Mouse (Mus musculus) mouse trophoblast stem cell (cell line): ENCODE results near the gene Prss33.
"Not testable (repeated sequence)": the region's sequence is repeated elsewhere in the genome, so short reads cannot be mapped to it uniquely, and the experiment has no call there.

Experiments
- in situ Hi-C, 2 experiments: fragments of 300-500 bp; cut with MseI, MboI; formaldehyde crosslinking; loops; 2 replicates in 1 of 2; 3 replicates in 1 of 2; pipeline ENCODE4 v1.15.1; 2025

Gene Prss33

DNA sequence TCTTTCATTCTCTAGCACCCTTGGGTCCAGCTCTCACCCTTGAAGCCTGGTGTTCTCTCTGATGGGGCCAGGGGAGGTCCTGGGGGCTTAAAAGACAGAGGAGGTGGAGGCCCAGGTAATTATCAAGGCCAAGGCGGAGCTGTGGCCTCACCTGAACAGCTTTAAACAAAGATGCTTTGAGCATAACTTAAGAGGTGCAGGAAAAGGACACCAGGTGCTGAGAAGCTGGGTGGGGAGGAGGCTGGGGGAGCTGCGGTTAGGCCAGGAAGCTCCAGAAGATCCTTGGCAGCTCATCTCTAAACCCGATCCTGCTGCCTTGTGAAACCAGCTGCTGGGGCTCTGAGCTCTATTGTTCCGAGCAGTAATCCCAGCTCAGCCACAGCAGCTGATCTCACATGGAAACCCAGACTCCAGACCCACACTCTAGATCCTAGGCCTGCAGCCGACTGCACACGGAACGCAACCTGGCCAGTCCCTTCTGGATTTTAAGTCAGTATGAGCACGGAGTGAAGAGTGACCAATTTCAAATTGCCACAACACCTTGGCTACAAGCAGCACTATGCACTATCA lies at the start of gene Prss33:
Gene Prss33, minus strand, starts transcription at position 51 of the 570 bp plus-strand sequence.
- in situ Hi-C loops: no loop called here

DNA sequence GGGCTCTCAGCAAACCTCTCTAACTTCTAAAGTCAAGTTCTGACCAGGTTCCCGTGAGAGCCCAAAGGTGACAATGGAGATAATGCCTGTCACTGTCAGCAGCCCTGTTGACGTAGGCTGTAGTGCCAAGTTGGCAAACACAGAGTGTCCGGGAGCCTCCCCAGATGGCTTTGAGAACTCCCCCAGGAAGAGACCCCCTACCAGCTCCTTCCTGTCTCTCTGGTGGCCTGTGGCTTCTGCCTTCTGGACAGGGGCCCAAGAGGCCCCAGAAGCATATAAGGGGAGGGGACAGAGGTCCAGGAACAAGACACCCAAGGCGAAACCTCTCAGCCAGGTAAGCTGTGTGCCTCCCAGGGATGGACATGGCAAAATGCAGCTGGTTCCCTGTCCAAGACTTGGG lies 44.7 kb upstream of the Prss33 start, which contains the start of the genes Dcpp1 and Dcpp2:
Gene Dcpp1, plus strand, starts transcription at position 301 of the 400 bp plus-strand sequence.
Gene Dcpp2, plus strand, starts transcription at position 305 of the 400 bp plus-strand sequence.
- in situ Hi-C loops: not testable (repeated sequence)

DNA sequence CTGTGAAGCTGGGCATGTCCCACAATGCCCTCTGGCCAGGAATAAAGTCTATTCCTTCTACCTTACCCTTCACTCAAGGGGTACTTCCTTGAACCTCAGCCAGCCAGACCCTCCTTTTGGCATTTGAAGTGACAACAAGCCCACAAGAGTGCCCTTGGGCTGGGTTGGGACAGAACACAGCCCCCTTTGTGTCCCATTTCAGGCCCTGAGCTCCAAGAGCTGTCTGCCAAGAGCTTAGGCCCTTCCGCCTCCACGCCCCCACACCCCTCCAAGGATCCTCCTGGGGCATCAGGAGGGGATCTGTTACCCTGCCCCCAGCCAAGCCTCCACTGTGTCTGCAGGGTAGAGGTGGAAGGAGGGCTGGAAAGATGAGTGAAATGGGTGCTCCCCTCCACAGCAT lies 41.3 kb upstream of the Prss33 start:
- in situ Hi-C loops: no loop called here

DNA sequence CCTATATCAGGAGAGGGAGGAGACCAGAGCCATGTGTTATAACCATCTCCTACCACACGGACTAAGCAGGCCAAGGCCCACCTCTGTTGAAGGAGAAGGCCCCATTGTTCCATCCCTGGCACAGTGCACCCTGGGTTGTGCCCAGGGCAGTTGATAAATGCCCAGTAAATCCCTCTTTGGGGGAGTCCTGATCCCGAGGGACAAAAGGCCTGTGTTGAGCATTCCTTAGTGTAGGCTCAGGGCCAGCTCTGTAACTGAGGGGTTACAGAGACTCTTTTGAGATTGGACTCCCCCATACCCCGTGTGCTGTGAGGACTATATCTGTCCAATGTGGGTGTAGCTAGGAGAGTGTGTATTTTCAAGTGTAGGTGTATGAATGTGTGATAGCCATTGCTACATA lies 40.9 kb upstream of the Prss33 start:
- in situ Hi-C loops: no loop called here

DNA sequence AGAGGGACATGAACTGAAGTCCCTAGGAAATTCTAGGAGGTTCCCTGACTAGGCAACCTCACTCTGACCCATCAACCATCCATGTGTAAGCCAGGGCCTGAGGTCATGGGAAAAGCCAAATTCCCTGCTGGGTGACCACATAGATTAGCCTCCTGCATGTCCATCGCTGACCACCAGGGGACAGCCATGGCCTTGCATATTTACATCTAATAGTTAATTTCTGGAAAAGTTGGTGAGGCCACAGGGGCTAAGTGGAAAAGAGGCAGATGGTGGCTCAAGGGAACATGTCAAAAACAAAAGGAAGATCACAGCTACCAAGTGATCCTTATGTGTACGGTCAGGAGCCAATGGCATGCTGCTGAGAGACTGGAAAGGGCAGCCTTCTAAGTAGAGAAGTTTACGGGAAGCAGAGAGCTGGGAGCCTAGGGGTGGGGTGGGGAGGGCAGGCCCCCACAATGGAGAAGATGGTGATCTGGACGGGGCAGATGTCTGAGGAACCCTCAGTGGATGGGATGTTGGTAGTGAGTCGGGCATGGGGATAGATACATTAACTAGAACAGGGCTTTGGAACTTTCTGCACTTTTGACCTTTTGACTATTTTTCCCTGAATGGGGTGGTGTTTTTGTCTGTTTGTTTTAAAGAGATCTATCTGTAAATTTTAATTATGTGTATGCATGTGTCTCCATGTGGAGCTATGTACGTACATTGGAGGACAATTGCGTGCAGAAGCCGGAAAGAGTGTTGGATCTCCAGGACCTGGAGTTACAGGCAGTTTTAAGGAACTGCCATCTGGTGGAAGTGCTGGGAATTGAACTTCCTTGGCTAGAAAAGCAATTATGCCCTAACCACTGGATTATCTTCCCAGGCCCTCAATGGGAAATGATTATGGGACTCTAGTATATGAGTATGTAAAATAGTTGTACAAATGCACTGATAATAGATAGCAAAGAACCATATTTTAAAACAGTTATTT lies 38.3 kb upstream of the Prss33 start:
- in situ Hi-C loops: no loop called here

DNA sequence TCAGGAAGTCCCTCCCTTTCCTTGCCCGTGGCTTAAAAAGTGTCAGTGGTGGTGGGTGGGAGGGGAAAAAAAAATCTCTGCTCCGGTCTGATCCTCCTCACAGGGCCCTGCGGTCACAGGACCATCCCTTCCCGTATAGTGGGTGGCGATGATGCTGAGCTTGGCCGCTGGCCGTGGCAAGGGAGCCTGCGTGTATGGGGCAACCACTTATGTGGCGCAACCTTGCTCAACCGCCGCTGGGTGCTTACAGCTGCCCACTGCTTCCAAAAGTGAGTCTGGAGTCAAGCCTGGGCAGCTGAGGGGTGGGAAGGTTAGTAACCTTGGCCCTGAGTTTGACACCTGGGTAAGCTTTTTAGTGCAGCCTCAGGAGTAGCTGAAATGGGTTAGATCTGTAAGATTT lies 32.7 kb upstream of the Prss33 start:
- in situ Hi-C loops: loop anchor here in 1 of 2 experiments (5.0 kb wide), 1 partner anchor 94 kb away; no protein-coding TSS in a partner anchor

DNA sequence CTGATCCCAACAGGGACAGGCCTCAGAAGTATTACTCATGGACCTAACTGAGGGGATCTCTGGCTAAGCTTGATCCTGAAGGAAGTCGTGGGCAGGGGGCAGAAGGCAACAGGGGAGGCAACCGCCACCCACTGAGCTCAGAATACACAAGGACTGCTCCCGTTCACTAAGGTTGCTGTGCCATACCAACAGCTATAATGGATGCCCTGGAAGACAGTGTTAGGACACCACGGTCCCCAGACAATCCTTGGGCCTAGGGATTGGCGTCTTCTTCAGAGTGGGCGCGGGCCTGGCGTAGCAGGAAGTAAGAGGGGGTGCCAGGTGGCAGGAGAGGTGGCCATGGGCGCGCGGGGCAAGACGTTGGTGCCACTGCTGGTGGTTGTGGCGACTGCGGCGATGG lies 31.9 kb upstream of the Prss33 start, which contains the start of gene Prss21:
Gene Prss21, plus strand, starts transcription at position 301 of the 400 bp plus-strand sequence.
- in situ Hi-C loops: loop anchor here in 1 of 2 experiments (5.0 kb wide), 1 partner anchor 95 kb away; no protein-coding TSS in a partner anchor

DNA sequence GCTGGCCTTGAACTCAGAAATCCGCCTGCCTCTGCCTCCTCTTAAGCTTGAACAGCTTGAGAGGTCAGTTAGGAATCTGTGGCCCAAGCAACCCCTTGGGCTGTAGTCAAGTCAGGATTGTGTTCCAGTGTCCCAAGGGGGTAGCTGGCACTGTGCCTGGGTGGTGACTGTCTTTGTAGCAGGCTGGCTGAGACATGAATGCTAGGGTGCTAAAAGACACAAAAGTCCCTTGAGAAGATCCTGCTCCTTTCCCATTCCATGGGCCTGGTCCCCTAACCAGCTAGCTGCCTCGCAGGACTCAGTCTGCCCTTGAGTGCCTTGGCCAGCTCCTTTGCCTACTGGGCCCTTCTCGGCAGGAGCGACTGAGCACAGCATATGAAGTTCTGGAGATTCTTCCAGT lies 27.1 kb upstream of the Prss33 start:
- in situ Hi-C loops: no loop called here

DNA sequence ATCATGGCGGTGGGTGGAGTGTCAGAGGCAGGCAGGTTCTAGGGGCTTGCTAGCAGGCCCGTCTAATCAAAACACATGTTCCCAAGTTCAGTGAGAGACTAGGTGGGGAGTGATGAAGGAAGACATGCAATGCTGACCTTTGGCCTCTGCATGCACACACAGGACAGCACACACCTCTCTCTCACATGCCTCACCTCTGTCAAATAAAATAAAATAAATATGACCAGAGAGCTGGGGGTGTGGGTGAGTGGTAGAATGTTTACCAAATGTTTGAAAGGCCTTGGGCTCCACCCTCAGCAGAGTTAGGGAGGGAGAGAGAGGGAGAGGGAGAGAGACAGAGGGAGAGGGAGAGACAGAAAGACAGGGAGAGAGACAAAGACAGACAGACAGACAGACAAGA lies 22.1 kb upstream of the Prss33 start:
- in situ Hi-C loops: loop anchor here in 1 of 2 experiments (5.0 kb wide), 1 partner anchor 104 kb away; no protein-coding TSS in a partner anchor

DNA sequence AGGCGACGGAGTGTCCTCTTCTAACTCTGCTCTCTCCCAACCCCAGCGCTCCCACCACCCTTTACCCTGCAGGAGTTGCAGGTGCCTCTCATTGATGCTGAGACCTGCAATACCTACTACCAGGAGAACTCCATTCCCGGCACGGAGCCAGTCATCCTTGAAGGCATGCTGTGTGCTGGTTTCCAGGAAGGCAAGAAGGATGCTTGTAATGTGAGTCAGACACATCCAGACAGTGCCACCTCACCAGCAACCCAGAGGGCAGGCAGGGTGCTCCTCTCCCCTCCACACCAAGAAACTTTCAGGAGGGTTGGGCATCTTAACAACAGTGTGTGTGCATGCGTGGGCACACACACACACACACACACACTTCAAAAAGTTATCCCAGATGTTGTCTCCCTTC lies 21.3 kb upstream of the Prss33 start:
- in situ Hi-C loops: loop anchor here in 1 of 2 experiments (5.0 kb wide), 1 partner anchor 105 kb away; no protein-coding TSS in a partner anchor

DNA sequence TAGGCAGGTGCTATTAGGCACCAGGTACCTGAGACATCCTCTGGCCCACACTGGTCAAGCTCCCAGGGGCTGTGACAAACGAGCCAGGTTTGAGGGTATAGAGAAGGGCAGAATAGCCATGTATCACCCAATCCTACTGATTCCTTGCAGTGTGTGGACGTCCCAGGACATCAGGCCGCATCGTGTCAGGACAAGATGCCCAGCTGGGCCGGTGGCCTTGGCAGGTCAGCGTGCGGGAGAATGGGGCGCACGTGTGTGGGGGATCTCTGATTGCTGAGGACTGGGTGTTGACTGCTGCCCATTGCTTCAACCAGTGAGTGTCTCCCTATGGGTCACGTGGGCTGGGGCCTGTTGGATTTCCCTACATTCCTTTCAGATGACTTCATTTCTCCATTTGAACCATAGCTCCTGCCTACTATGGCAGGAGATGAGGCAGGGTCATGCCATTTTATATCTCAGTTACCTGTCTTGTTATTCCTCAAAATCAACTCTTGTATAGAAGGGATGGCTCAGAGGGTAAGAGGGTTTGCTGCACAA lies 18.4 kb upstream of the Prss33 start:
- in situ Hi-C loops: no loop called here

DNA sequence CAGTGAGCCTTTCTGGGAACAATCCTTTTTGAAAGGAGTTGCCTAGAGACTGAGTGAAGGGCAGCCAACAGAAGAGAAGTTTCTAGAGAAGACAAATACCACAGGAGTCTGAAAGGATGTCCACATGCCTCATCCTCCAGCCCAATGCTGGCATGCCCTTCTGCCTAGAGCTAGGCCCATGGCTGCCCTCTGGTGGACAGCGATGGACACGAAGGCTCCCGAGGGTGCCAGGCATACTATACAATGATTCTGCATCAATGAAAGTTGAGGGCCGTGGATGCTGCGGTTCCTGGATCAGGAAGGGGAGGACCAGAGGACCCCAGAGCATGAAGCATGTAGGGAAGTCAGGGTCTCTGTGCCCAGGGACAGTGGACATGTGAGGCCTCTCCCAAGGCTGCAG lies 17.4 kb upstream of the Prss33 start:
- in situ Hi-C loops: no loop called here

DNA sequence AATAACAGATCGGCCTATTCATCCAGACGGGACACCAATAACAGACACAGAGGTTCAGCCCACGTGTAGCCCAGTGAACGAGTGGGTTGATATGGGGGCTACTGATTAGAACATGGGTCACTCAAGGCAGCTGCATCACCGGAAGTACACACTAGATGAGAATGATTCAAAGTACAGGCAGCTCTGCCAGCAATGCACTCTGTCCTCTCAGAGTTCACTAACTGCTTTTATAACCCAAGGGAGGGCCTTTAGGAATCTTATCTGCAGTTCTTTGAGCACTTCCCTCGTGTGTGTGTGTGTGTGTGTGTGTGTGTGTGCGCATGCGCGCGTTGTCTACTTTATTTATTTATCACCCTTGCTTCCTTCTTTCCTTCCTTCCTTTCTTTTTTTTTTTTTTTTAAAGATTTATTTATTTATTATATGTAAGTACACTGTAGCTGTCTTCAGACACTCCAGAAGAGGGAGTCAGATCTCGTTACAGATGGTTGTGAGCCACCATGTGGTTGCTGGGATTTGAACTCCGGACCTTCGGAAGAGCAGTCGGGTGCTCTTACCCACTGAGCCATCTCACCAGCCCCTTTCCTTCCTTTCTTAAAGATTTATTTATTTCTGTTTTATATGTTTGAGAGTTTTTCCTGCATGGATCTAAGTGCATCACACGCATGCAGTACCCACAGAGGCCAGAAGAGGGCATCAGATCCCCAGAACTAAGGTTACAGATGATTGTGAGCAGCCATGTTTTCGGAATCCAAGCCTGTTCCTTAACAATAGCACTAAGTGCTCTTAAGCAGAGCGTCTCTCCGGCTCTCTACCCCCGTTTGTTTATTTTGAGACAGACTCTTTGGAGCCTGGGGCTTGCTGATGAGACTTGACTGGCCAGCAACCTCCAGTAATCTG lies 15.2 kb upstream of the Prss33 start:
- in situ Hi-C loops: no loop called here

DNA sequence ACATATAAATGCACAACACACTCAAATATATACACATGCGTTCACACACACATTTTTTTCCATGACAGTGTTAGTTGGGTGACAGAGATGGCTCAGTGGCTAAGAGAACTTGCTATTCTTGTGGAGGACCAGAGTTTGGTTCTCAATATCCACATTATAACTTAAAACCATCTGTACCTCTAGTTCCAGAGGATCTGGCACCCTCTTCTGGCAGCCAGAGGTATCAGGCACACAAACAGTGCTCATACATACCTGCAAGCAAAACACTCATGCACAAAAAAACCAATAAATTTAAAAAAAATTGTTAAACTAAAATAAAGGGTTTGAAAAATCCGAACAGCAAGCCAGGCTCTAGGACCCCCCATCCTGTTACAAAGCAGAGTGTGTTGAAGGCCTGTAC lies 14.2 kb upstream of the Prss33 start:
- in situ Hi-C loops: no loop called here

DNA sequence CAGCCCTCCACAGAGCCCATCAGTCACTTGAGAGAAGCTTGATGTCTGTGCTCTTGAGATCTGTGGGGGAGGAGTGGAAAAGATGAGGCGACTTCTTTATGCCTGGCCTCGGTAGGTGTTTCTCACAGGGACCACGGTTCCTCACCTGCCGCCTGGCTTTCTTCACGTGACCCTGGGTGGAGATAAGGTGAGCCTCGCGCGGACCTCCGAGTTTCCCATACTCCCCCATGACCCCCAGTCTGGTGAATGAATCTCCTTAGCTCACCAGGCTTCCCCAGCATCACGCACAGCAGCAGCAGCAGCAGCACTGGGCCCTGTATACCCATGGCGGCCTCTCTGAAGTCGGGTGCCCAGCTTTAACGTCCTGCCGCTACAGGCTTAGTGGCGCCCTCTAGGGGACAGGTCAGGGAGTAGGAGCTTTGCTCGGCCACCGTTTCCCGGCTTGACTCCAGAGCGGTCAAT lies 8.0 kb upstream of the Prss33 start, which contains the start of the genes Prss32 and Prss41:
Gene Prss32, plus strand, starts transcription at position 44 of the 462 bp plus-strand sequence.
Gene Prss41, minus strand, starts transcription at position 361 of the 462 bp plus-strand sequence.
- in situ Hi-C loops: no loop called here

DNA sequence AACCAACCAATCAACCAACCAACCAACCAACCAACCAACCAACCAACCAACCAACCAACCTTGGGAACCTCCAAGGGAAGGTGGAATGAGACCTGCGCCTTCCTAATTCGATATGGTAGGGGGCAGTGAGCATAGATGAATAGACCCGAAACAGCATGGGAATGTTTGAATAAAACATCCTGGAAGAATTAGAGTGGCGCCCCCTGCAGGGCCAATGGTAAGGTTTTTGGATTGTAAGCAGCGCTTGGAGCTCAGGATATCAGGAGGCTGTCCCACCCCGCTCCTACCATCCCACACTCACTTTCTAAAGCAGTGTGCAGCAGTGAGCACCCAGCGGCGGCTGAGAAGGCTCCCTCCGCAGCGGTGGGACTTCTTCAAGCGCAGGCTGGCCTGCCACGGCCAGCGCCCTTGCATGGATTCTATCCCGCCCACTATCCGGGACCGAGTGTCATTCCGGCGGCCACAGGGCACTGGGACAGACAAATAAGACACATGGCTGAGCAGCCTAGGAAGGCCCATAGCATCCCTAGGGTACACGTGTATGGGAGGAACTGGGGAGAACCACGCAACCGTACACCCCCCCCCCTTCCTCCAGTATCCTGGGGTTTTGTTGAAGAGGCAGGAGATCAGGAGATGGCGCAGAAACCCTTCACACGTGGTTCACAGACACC lies 7.4 kb upstream of the Prss33 start:
- in situ Hi-C loops: no loop called here

DNA sequence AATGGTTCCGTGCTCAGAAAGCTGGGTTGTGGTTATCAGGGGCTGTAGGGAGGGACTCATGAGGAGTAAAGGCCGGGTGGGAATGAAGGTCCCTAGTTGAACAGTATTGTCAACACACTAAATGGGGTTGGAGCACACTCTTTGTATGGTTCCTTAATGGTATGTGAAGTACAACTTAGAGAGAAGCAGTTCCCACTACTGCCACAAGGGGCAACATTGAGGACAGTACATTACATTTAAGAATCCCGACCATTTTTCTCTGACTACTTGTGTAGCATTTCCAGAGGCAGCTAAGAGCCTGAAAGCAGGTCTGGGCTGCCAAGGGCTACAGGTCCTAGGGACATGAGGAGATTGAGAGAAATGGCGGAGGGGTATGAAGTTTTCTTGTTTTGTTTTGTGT lies 5.3 kb upstream of the Prss33 start:
- in situ Hi-C loops: no loop called here

DNA sequence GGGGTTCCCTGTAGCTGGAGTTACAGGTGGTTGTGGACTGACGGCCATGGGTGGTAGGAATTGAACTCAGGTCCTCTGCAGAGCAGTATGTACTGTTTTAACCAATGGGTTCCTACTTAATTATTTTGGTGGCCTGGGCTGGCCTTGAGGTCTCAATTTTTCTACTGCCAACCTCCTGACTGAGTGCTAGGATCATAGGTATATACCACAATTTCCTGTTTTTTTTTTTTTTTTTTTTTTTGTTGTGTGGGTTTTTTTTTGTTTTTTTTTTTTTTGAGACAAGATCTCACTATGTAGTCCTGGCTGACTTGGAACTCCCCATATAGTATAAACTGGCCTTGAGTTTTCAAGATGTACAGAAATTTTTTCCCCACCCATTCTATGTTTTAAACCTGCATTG lies 4.7 kb downstream of the Prss33 start:
- in situ Hi-C loops: no loop called here

DNA sequence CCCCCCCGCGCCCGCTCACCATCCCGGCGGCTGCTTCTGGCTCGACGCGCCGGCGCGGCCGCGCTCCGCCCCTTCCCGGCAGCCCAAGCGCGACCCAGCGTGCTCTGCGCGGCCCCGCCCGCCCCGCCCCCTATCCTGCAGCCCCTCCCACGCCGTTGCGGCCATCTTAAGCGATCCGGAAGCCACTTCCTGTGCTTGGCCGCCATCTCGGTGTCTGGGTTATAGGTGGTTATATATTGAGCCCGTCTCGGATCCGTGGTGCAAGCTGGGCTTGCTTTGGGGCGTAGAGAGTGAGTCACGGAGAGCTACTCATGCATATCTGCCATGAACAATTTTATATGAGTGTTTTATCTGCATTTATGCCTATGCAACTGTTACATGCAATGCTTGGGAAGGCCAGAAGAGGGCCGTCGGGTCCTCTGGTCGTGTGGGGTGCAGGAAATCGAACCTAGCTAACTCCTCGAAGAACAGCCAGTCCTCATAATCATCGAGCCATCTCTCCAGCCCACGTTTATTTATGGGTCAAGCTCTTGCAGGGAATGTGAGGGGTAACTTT lies 6.7 kb downstream of the Prss33 start, which contains the start of gene Elob:
Gene Elob, minus strand, starts transcription at position 73 of the 556 bp plus-strand sequence.
- in situ Hi-C loops: no loop called here
